Mouse (Mus musculus) embryo, embryonic 9.5 days (tissue): ENCODE data around the gene Tnfaip2.

Experiments used
- DNase-seq: peaks from one replicate; pipeline ENCODE4 v3.0.0-alpha.2; 2017; ENCODE audit errors: extremely low spot score

Gene Tnfaip2

GRCm38 (mm10) chr12:111427438-111428113 is 14.7 kb upstream of the Tnfaip2 start:
- no peak for DNase-seq

- no peak for DNase-seq
Measured at GRCm38 (mm10) chr12:111428364-111428763, 13.9 kb upstream of the Tnfaip2 start.

- no peak for DNase-seq
Measured at GRCm38 (mm10) chr12:111428961-111429911, 13.0 kb upstream of the Tnfaip2 start.

GRCm38 (mm10) chr12:111430049-111430867 is 12.0 kb upstream of the Tnfaip2 start:
- no peak for DNase-seq

- DNase-seq: no peak
Measured at GRCm38 (mm10) chr12:111430868-111431817, 11.1 kb upstream of the Tnfaip2 start.

- DNase-seq: no peak
Measured at GRCm38 (mm10) chr12:111432097-111432496, 10.2 kb upstream of the Tnfaip2 start.

GRCm38 (mm10) chr12:111432751-111433331 is 9.4 kb upstream of the Tnfaip2 start:
- DNase-seq: no peak

GRCm38 (mm10) chr12:111434164-111434744 is 8.0 kb upstream of the Tnfaip2 start:
- DNase-seq: no peak

- no peak for DNase-seq
Measured at GRCm38 (mm10) chr12:111434745-111435327, 7.4 kb upstream of the Tnfaip2 start.

- no peak for DNase-seq
Measured at GRCm38 (mm10) chr12:111436170-111436569, 6.1 kb upstream of the Tnfaip2 start.

- DNase-seq: no peak
Measured at GRCm38 (mm10) chr12:111436640-111437039, 5.6 kb upstream of the Tnfaip2 start.

GRCm38 (mm10) chr12:111437222-111437900 is 4.9 kb upstream of the Tnfaip2 start:
- DNase-seq: no peak

GRCm38 (mm10) chr12:111438850-111439249 is 3.4 kb upstream of the Tnfaip2 start:
- DNase-seq: no peak

- no peak for DNase-seq
Measured at GRCm38 (mm10) chr12:111440701-111441373, 1.4 kb upstream of the Tnfaip2 start.

- DNase-seq: no peak
Measured at GRCm38 (mm10) chr12:111441523-111441922, 746 bp upstream of the Tnfaip2 start.

GRCm38 (mm10) chr12:111443011-111443870 is 972 bp downstream of the Tnfaip2 start:
- DNase-seq: no peak
